Mouse (Mus musculus): Measurements from ENCODE around the gene Arl16. TPM values are rescaled to one million over a fixed set of nuclear protein-coding genes. Genes with fewer than 3 reads are reported as not detected.

The Arl16 gene
- polyA plus RNA-seq, 1 experiment, result 13.2 TPM

- no peaks in the 10 kb centered on the region for H3K27me3 ChIP-seq (ENCODE audit: control insufficient read depth, insufficient read depth, low read length)
- no peak for DNase-seq (ENCODE audit: low read depth in 1 of 2, low spot score in 2 of 2)
- TF ChIP-seq POLR2A (IDR thresholded peaks at IDR 0.05; ENCODE audit: low read depth, low read length) (no peak), CTCF (IDR thresholded peaks at IDR 0.05; ENCODE audit: extremely low read depth, insufficient read depth, insufficient read length, insufficient replicate concordance) (no peak)
- no peaks in the 10 kb centered on the region for H3K36me3 ChIP-seq (ENCODE audit: control insufficient read depth, insufficient read depth, low read length)
- H3K27ac ChIP-seq (ENCODE audit: insufficient read depth, low read length), result no peak overlapping the region
- no peak overlapping the region for H3K4me3 ChIP-seq (ENCODE audit: extremely low read depth, insufficient read depth, insufficient read length)
- H3K4me1 ChIP-seq (ENCODE audit: control insufficient read depth, insufficient read depth, insufficient read length), result peaks cover 4% of the 10 kb centered on the region; the same call in 1 of the 2 replicates
- WGBS, result 30% methylated on average over 4 of the region's 4 CpGs
These were observed 42.5 kb upstream of the Arl16 start for GRCm38 (mm10) chr11:120509940-120510339.

- Histone ChIP-seq H3K27ac (ENCODE audit: insufficient read depth, low read length) (no peak overlapping the region), H3K36me3 (ENCODE audit: control insufficient read depth, insufficient read depth, low read length) (no peaks in the 10 kb centered on the region), H3K4me1 (ENCODE audit: control insufficient read depth, insufficient read depth, insufficient read length) (peaks cover 4% of the 10 kb centered on the region; the same call in 1 of the 2 replicates), H3K27me3 (ENCODE audit: control insufficient read depth, insufficient read depth, low read length) (no peaks in the 10 kb centered on the region), H3K4me3 (ENCODE audit: extremely low read depth, insufficient read depth, insufficient read length) (no peak overlapping the region)
- 86% methylated on average over 9 of the region's 9 CpGs for WGBS
- no peak for DNase-seq (ENCODE audit: low read depth in 1 of 2, low spot score in 2 of 2)
- TF ChIP-seq POLR2A (IDR thresholded peaks at IDR 0.05; ENCODE audit: low read depth, low read length), result no peak
- no peak for TF ChIP-seq CTCF (IDR thresholded peaks at IDR 0.05; ENCODE audit: extremely low read depth, insufficient read depth, insufficient read length, insufficient replicate concordance)
These were observed 41.0 kb upstream of the Arl16 start for GRCm38 (mm10) chr11:120508290-120508870.

GRCm38 (mm10) chr11:120507611-120508289 lies 40.3 kb upstream of the Arl16 start:
- no peak for DNase-seq (ENCODE audit: low read depth in 1 of 2, low spot score in 2 of 2)
- H3K4me3 ChIP-seq (ENCODE audit: extremely low read depth, insufficient read depth, insufficient read length), result no peak overlapping the region
- WGBS, result 84% methylated on average over 13 of the region's 13 CpGs
- no peak overlapping the region for H3K27ac ChIP-seq (ENCODE audit: insufficient read depth, low read length)
- TF ChIP-seq POLR2A (IDR thresholded peaks at IDR 0.05; ENCODE audit: low read depth, low read length), result no peak
- no peak for TF ChIP-seq CTCF (IDR thresholded peaks at IDR 0.05; ENCODE audit: extremely low read depth, insufficient read depth, insufficient read length, insufficient replicate concordance)
- no peaks in the 10 kb centered on the region for H3K36me3 ChIP-seq (ENCODE audit: control insufficient read depth, insufficient read depth, low read length)
- peaks cover 4% of the 10 kb centered on the region; the same call in 1 of the 2 replicates for H3K4me1 ChIP-seq (ENCODE audit: control insufficient read depth, insufficient read depth, insufficient read length)
- no peaks in the 10 kb centered on the region for H3K27me3 ChIP-seq (ENCODE audit: control insufficient read depth, insufficient read depth, low read length)

- H3K36me3 ChIP-seq (ENCODE audit: control insufficient read depth, insufficient read depth, low read length), result no peaks in the 10 kb centered on the region
- 62% methylated on average over 4 of the region's 4 CpGs for WGBS
- peak; percentile 4; the same call in 1 of the 2 replicates for TF ChIP-seq CTCF (IDR thresholded peaks at IDR 0.05; ENCODE audit: extremely low read depth, insufficient read depth, insufficient read length, insufficient replicate concordance)
- no peak for TF ChIP-seq POLR2A (IDR thresholded peaks at IDR 0.05; ENCODE audit: low read depth, low read length)
- no peak overlapping the region for H3K27ac ChIP-seq (ENCODE audit: insufficient read depth, low read length)
- H3K27me3 ChIP-seq (ENCODE audit: control insufficient read depth, insufficient read depth, low read length), result no peaks in the 10 kb centered on the region
- H3K4me1 ChIP-seq (ENCODE audit: control insufficient read depth, insufficient read depth, insufficient read length), result peaks cover 4% of the 10 kb centered on the region; the same call in 1 of the 2 replicates
- no peak overlapping the region for H3K4me3 ChIP-seq (ENCODE audit: extremely low read depth, insufficient read depth, insufficient read length)
- DNase-seq (ENCODE audit: low read depth in 1 of 2, low spot score in 2 of 2), result no peak
These were observed 39.5 kb upstream of the Arl16 start for GRCm38 (mm10) chr11:120506899-120507298.

- Histone ChIP-seq H3K27me3 (ENCODE audit: control insufficient read depth, insufficient read depth, low read length) (no peaks in the 10 kb centered on the region), H3K4me1 (ENCODE audit: control insufficient read depth, insufficient read depth, insufficient read length) (no peaks in the 10 kb centered on the region), H3K27ac (ENCODE audit: insufficient read depth, low read length) (no peak overlapping the region), H3K36me3 (ENCODE audit: control insufficient read depth, insufficient read depth, low read length) (no peaks in the 10 kb centered on the region), H3K4me3 (ENCODE audit: extremely low read depth, insufficient read depth, insufficient read length) (no peak overlapping the region)
- TF ChIP-seq POLR2A (IDR thresholded peaks at IDR 0.05; ENCODE audit: low read depth, low read length) (no peak), CTCF (IDR thresholded peaks at IDR 0.05; ENCODE audit: extremely low read depth, insufficient read depth, insufficient read length, insufficient replicate concordance) (no peak)
- 94% methylated on average over 3 of the region's 3 CpGs for WGBS
- DNase-seq (ENCODE audit: low read depth in 1 of 2, low spot score in 2 of 2), result no peak
These were observed 38.3 kb upstream of the Arl16 start for GRCm38 (mm10) chr11:120505661-120506060.

- Histone ChIP-seq H3K4me3 (ENCODE audit: extremely low read depth, insufficient read depth, insufficient read length) (no peak overlapping the region), H3K27me3 (ENCODE audit: control insufficient read depth, insufficient read depth, low read length) (no peaks in the 10 kb centered on the region), H3K27ac (ENCODE audit: insufficient read depth, low read length) (no peak overlapping the region), H3K36me3 (ENCODE audit: control insufficient read depth, insufficient read depth, low read length) (no peaks in the 10 kb centered on the region), H3K4me1 (ENCODE audit: control insufficient read depth, insufficient read depth, insufficient read length) (no peaks in the 10 kb centered on the region)
- TF ChIP-seq POLR2A (IDR thresholded peaks at IDR 0.05; ENCODE audit: low read depth, low read length) (no peak), CTCF (IDR thresholded peaks at IDR 0.05; ENCODE audit: extremely low read depth, insufficient read depth, insufficient read length, insufficient replicate concordance) (no peak)
- WGBS, result 68% methylated on average over 4 of the region's 4 CpGs
- DNase-seq (ENCODE audit: low read depth in 1 of 2, low spot score in 2 of 2), result no peak
These were observed 34.3 kb upstream of the Arl16 start for GRCm38 (mm10) chr11:120501701-120502100.

- WGBS, result 66% methylated on average over 6 of the region's 6 CpGs
- Histone ChIP-seq H3K27me3 (ENCODE audit: control insufficient read depth, insufficient read depth, low read length) (no peaks in the 10 kb centered on the region), H3K27ac (ENCODE audit: insufficient read depth, low read length) (no peak overlapping the region), H3K36me3 (ENCODE audit: control insufficient read depth, insufficient read depth, low read length) (no peaks in the 10 kb centered on the region), H3K4me3 (ENCODE audit: extremely low read depth, insufficient read depth, insufficient read length) (no peak overlapping the region), H3K4me1 (ENCODE audit: control insufficient read depth, insufficient read depth, insufficient read length) (no peaks in the 10 kb centered on the region)
- TF ChIP-seq CTCF (IDR thresholded peaks at IDR 0.05; ENCODE audit: extremely low read depth, insufficient read depth, insufficient read length, insufficient replicate concordance) (no peak), POLR2A (IDR thresholded peaks at IDR 0.05; ENCODE audit: low read depth, low read length) (no peak)
- no peak for DNase-seq (ENCODE audit: low read depth in 1 of 2, low spot score in 2 of 2)
These were observed 33.6 kb upstream of the Arl16 start for GRCm38 (mm10) chr11:120501018-120501417.
